Mouse (Mus musculus) ES-E14 (cell line): Measurements from ENCODE around the gene Esr1.

Experiments used
- CHD2 ChIP-seq: IDR thresholded peaks from 2 replicates; pipeline ENCODE4 v1.6.1; 2014; ENCODE audit warnings: mild to moderate bottlenecking, low read depth, low read length, inconsistent platforms
- ZC3H11A ChIP-seq: IDR thresholded peaks from 2 replicates; pipeline ENCODE4 v1.6.1; 2012; ENCODE audit warnings: low read depth, mild to moderate bottlenecking, inconsistent platforms, low read length, borderline replicate concordance
- ZNF384 ChIP-seq: IDR thresholded peaks from 2 replicates; pipeline ENCODE4 v1.6.1; 2012; ENCODE audit warnings: low read depth, low read length, inconsistent platforms

DNA sequence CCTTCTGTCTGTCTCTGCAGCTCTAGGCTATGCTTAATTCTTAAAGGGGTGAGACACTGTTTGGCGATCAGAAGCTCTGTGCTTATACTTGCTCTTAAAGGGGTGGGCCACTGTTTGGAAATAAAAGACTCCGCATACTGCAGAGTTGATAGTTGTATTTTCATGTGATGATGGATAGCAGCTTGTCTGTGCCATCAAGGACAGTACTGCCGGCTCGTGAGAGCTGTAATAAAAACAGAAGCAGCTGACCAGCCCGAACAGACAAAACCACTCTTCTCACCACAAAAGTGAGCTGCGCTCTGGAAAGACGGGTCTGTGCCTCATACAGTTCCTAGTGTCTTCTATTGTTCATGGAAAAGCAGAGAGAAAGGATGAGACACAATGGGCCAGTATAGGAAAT, 359.8 kb downstream of the Esr1 start:
- TF ChIP-seq ZC3H11A (no peak), ZNF384 (no peak), CHD2 (no peak)
